ENCODE assay signal across 9 mouse cellular contexts in the genomic region with DNA sequence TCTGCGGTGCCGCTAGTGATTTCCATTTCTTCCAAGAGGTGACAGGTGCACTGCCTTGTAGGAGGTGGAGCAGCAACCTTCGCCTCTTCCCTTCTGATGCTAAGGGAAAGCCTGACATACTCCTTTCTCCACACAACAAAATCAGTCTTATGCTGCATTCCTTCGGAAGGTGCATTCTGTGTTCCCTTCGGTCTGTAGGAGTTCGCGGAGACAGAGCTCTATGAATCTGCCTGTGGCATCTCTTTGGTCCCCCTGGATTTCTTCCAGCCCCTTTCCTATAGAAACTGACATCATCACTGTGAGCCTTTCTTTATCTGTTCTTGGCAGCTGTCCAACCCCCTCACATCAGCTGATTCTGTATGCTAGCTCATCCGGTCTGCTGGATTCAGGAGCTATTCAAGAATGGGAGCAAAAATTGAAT.
DNase-seq lines count a peak whose midpoint lies in the region; ATAC-seq lines count a peak whose summit lies in the region.
"Had no signal": no experiment of that assay in that cellular context is flagged by ENCODE, and none has a peak within 500 bp of the region (broad histone marks: within the 10 kb centered on the region; RNA-seq: fewer than 3 reads in every experiment).

No protein-coding gene starts in this region.

- no peaks in the 10 kb centered on the region for H3K36me3 ChIP-seq in heart, embryonic 16.5 days (ENCODE audit: control insufficient read depth, insufficient read depth)
- H3K36me3 ChIP-seq in midbrain, embryonic 10.5 days: no peaks in the 10 kb centered on the region

- WGBS in heart, embryonic 16.5 days: 32% methylated on average over 8 of the region's 8 CpGs
- 42% methylated on average over 8 of the region's 8 CpGs for WGBS in midbrain, embryonic 10.5 days

- no peak overlapping the region for H3K4me3 ChIP-seq in heart, embryonic 16.5 days (ENCODE audit: low read length)
- peak overlapping the region; percentile 26; the same call in 1 of the 2 replicates for H3K4me3 ChIP-seq in midbrain, embryonic 10.5 days

- DNase-seq in layer of hippocampus, adult 11-12 months (ENCODE audit: low spot score): peak; percentile 16
- DNase-seq in layer of hippocampus, postnatal 36 days: no peak
- peak; percentile 83 to 85 for DNase-seq in cerebellum, postnatal 14 days
- DNase-seq in midbrain, embryonic 10.5 days (ENCODE audit: low spot score): peak; percentile 50
- DNase-seq in gastrocnemius, adult 8-10 months (ENCODE audit: low spot score in 2 of 2): no peak
- DNase-seq in adrenal gland, postnatal 4 days (ENCODE audit: low spot score in 2 of 2): no peak

- no peak overlapping the region for H3K9ac ChIP-seq in heart, embryonic 16.5 days (ENCODE audit: low read length)

- H3K27me3 ChIP-seq in heart, embryonic 16.5 days (ENCODE audit: control insufficient read depth, insufficient read depth, low read length): no peaks in the 10 kb centered on the region
- H3K27me3 ChIP-seq in midbrain, embryonic 10.5 days (ENCODE audit: low read depth, poor library complexity, severe bottlenecking): no peaks in the 10 kb centered on the region
- H3K27me3 ChIP-seq: Patski had no signal

- ATAC-seq in heart, embryonic 16.5 days (replicated peaks; ENCODE audit: extremely low read depth, insufficient read depth, low FRiP score): no peak
- ATAC-seq in megakaryocyte-erythroid progenitor cell, adult 5-6 weeks (replicated peaks; ENCODE audit: low FRiP score, low TSS enrichment, poor library complexity, severe bottlenecking): no peak
- ATAC-seq: Patski had no signal

- peak overlapping the region; percentile 39 for H3K4me2 ChIP-seq in heart, embryonic 16.5 days (ENCODE audit: low read depth, low read length)

- peaks cover 5% of the 10 kb centered on the region; the same call in 1 of the 2 replicates for H3K4me1 ChIP-seq in heart, embryonic 16.5 days (ENCODE audit: control insufficient read depth, insufficient read depth, low read length)
- peaks cover 26% of the 10 kb centered on the region for H3K4me1 ChIP-seq in midbrain, embryonic 10.5 days

- no peak overlapping the region for H3K27ac ChIP-seq in heart, embryonic 16.5 days (ENCODE audit: low read length)
- peak overlapping the region; percentile 58 for H3K27ac ChIP-seq in midbrain, embryonic 10.5 days (replicated peaks)

- no peaks in the 10 kb centered on the region for H3K9me3 ChIP-seq in heart, embryonic 16.5 days (replicated peaks; ENCODE audit: control insufficient read depth, low read length)
- H3K9me3 ChIP-seq in midbrain, embryonic 10.5 days (replicated peaks): no peaks in the 10 kb centered on the region

Comparison
In these comparisons a context has a peak if more than half of its experiments do, and no peak if none do; other contexts are left out.
1. DNase-seq: peak in layer of hippocampus, adult 11-12 months (single experiment), cerebellum, postnatal 14 days (2 of 2) and midbrain, embryonic 10.5 days (single experiment); none in layer of hippocampus, postnatal 36 days (0 of 2), gastrocnemius, adult 8-10 months (0 of 2) and adrenal gland, postnatal 4 days (0 of 2).